ENCODE assay signal across 9 mouse cellular contexts in genomic region chrX:14628267-14628901, GRCm38 (mm10).
DNase-seq lines count a peak whose midpoint lies in the region; ATAC-seq and TF ChIP-seq lines count a peak whose summit lies in the region.
"Had no signal": no experiment of that assay in that cellular context is flagged by ENCODE, and none has a peak within 500 bp of the region (broad histone marks: within the 10 kb centered on the region; RNA-seq: fewer than 3 reads in every experiment).

No protein-coding gene starts in this region.

- no peak overlapping the region for H3K4me3 ChIP-seq in left cerebral cortex, adult 2 months
- no peak overlapping the region for H3K4me3 ChIP-seq in kidney, adult 2 months (ENCODE audit: insufficient read depth, low read depth, low read length)

- no peak overlapping the region for H3K27ac ChIP-seq in left cerebral cortex, adult 2 months
- peak overlapping the region; percentile 45; the same call in 1 of the 2 replicates for H3K27ac ChIP-seq in kidney, adult 2 months (ENCODE audit: insufficient read depth, low read depth, low read length)
- H3K27ac ChIP-seq: liver, embryonic 14.5 days had no signal

- H3K27me3 ChIP-seq in kidney, adult 2 months (replicated peaks; ENCODE audit: control insufficient read depth, insufficient read depth, low read length), result no peaks in the 10 kb centered on the region

- no peaks in the 10 kb centered on the region for H3K36me3 ChIP-seq in kidney, adult 2 months (ENCODE audit: control insufficient read depth, insufficient read depth, low read length)

- peak; percentile 81 for ATAC-seq in megakaryocyte, adult 5-6 weeks (ENCODE audit: poor library complexity, severe bottlenecking)

- 3% methylated on average over 10 of the region's 10 CpGs for WGBS in kidney, adult 2 months

- no peaks in the 10 kb centered on the region for H3K4me1 ChIP-seq in kidney, adult 2 months (ENCODE audit: control insufficient read depth, insufficient read depth, low read length)

- intact Hi-C loops in left cerebral cortex, postnatal 10 days (cut with DNase I), result no loop called here
- intact Hi-C loops in left cerebral cortex, adult 2 months (cut with DNase I), result no loop called here

- DNase-seq in left cerebral cortex, postnatal 10 days (ENCODE audit: extremely low spot score in 1 of 2, low spot score in 2 of 2), result peak; percentile 2 to 79
- DNase-seq in left cerebral cortex, adult 2 months (ENCODE audit: extremely low spot score in 1 of 2, low spot score in 2 of 2), result no peak
- peak; percentile 17 to 29 for DNase-seq in adrenal gland, postnatal 36 days
- DNase-seq in heart, adult 18-20 months, result peak; percentile 34 to 67
- peak; percentile 55 for DNase-seq in kidney, adult 2 months
- DNase-seq in c-Kit-positive CD71-positive TER-119-positive erythroid progenitor cells, embryonic 14.5 days (ENCODE audit: low spot score), result no peak
- no peak for DNase-seq in testis, postnatal 10 days (ENCODE audit: low spot score)

- TF ChIP-seq CTCF in left cerebral cortex, adult 2 months (IDR thresholded peaks at IDR 0.05), result no peak
- TF ChIP-seq CTCF in kidney, adult 2 months (conservative IDR thresholded peaks at IDR 0.05; ENCODE audit: insufficient read depth, insufficient read length, low read depth, low read length), result no peak

- no peak for TF ChIP-seq POLR2A in kidney, adult 2 months (IDR thresholded peaks at IDR 0.05; ENCODE audit: low read depth, low read length)

Comparison
In these comparisons a context has a peak if more than half of its experiments do, and no peak if none do; other contexts are left out.
1. DNase-seq: peak in left cerebral cortex, postnatal 10 days (2 of 2), adrenal gland, postnatal 36 days (2 of 2), heart, adult 18-20 months (2 of 2) and kidney, adult 2 months (single experiment); none in left cerebral cortex, adult 2 months (0 of 2), c-Kit-positive CD71-positive TER-119-positive erythroid progenitor cells, embryonic 14.5 days (single experiment) and testis, postnatal 10 days (single experiment).